In genomic region chr5:70252061-70252620, GRCm38 (mm10) we compare ENCODE assay signal across 22 mouse cellular contexts.
DNase-seq lines count a peak whose midpoint lies in the region; ATAC-seq and TF ChIP-seq lines count a peak whose summit lies in the region.
"Had no signal": no experiment of that assay in that cellular context is flagged by ENCODE, and none has a peak within 500 bp of the region (broad histone marks: within the 10 kb centered on the region; RNA-seq: fewer than 3 reads in every experiment).

No protein-coding gene starts in this region.

- no peak for TF ChIP-seq CTCF in lung, postnatal 0 days (IDR thresholded peaks at IDR 0.05)
- TF ChIP-seq CTCF in lung, adult 2 months (IDR thresholded peaks at IDR 0.05; ENCODE audit: insufficient read depth, low read length) = no peak
- TF ChIP-seq CTCF in brain, embryonic 14.5 days (IDR thresholded peaks at IDR 0.05; ENCODE audit: borderline replicate concordance, extremely low read depth, insufficient read depth, insufficient read length) = no peak

- no peak overlapping the region for H3K4me2 ChIP-seq in lung, postnatal 0 days (replicated peaks; ENCODE audit: low read depth, low read length)
- H3K4me2 ChIP-seq: forebrain, embryonic 13.5 days; hindbrain, embryonic 13.5 days; limb, embryonic 15.5 days had no signal

- ATAC-seq in lung, postnatal 0 days = no peak
- ATAC-seq: forebrain, embryonic 13.5 days; inflammation-experienced regulatory T-cells, adult 6 months had no signal

- H3K4me3 ChIP-seq in lung, postnatal 0 days (ENCODE audit: low read depth, low read length) = no peak overlapping the region
- no peak overlapping the region for H3K4me3 ChIP-seq in lung, adult 2 months (replicated peaks; ENCODE audit: extremely low read depth, low read depth, low read length)
- H3K4me3 ChIP-seq: forebrain, embryonic 13.5 days; hindbrain, embryonic 13.5 days; limb, embryonic 15.5 days; midbrain, embryonic 10.5 days had no signal

- H3K9me3 ChIP-seq in lung, postnatal 0 days (ENCODE audit: low read length) = no peaks in the 10 kb centered on the region
- H3K9me3 ChIP-seq: forebrain, embryonic 13.5 days; hindbrain, embryonic 13.5 days; limb, embryonic 15.5 days; midbrain, embryonic 10.5 days had no signal

- no peak for TF ChIP-seq POLR2A in lung, adult 2 months (IDR thresholded peaks at IDR 0.05; ENCODE audit: borderline replicate concordance, extremely low read depth, low read depth, low read length)
- no peak for TF ChIP-seq POLR2A in brain, embryonic 14.5 days (IDR thresholded peaks at IDR 0.05; ENCODE audit: borderline replicate concordance, extremely low read depth, insufficient read depth, insufficient read length, poor library complexity, severe bottlenecking)

- H3K4me1 ChIP-seq in lung, postnatal 0 days (ENCODE audit: insufficient read depth, low read depth, low read length) = no peaks in the 10 kb centered on the region
- H3K4me1 ChIP-seq in lung, adult 2 months (ENCODE audit: control insufficient read depth, insufficient read depth, low read length) = no peaks in the 10 kb centered on the region
- H3K4me1 ChIP-seq: forebrain, embryonic 13.5 days; hindbrain, embryonic 13.5 days; limb, embryonic 15.5 days; midbrain, embryonic 10.5 days had no signal

- TF ChIP-seq EP300 in lung, postnatal 0 days (IDR thresholded peaks at IDR 0.05) = no peak

- H3K36me3 ChIP-seq in lung, postnatal 0 days (ENCODE audit: insufficient read depth, low read length) = no peaks in the 10 kb centered on the region
- H3K36me3 ChIP-seq: hindbrain, embryonic 13.5 days; limb, embryonic 15.5 days; midbrain, embryonic 10.5 days had no signal

- peak; percentile 2 for DNase-seq in lung, postnatal 0 days (ENCODE audit: low spot score)
- DNase-seq in lung, adult 2 months = no peak
- DNase-seq in Muller cell, postnatal 12 days (ENCODE audit: inconsistent ontology term) = peak; percentile 21
- DNase-seq in brain, embryonic 14.5 days (ENCODE audit: low read depth) = peak; percentile 15
- peak; percentile 37 to 84 for DNase-seq in left cerebral cortex, postnatal 25 days (ENCODE audit: low spot score in 2 of 2)
- no peak for DNase-seq in layer of hippocampus, adult 9-10 months (ENCODE audit: low spot score)
- no peak for DNase-seq in kidney, adult 18-20 months
- DNase-seq: adrenal gland, postnatal 10 days; cerebellum, adult 8-10 months; cerebellum, postnatal 36 days; gastrocnemius, postnatal 36 days; kidney, adult 2 months; kidney, postnatal 10 days; layer of hippocampus, postnatal 36 days had no signal

- intact Hi-C loops in left cerebral cortex, postnatal 25 days (cut with DNase I) = no loop called here

- H3K27me3 ChIP-seq in lung, postnatal 0 days (replicated peaks; ENCODE audit: insufficient read depth, low read length) = no peaks in the 10 kb centered on the region
- H3K27me3 ChIP-seq: forebrain, embryonic 13.5 days; hindbrain, embryonic 13.5 days; limb, embryonic 15.5 days had no signal

- no peak overlapping the region for H3K27ac ChIP-seq in lung, postnatal 0 days (ENCODE audit: low read length)
- H3K27ac ChIP-seq: forebrain, embryonic 13.5 days; hindbrain, embryonic 13.5 days; limb, embryonic 15.5 days; liver, embryonic 14.5 days; macrophage; midbrain, embryonic 10.5 days; stomach, postnatal 0 days had no signal

- WGBS in lung, postnatal 0 days = 60% methylated on average over 2 of the region's 2 CpGs
- 63% methylated on average over 2 of the region's 2 CpGs for WGBS in lung, adult 2 months

- no peak overlapping the region for H3K9ac ChIP-seq in lung, postnatal 0 days (replicated peaks; ENCODE audit: low read depth)
- H3K9ac ChIP-seq: forebrain, embryonic 13.5 days; hindbrain, embryonic 13.5 days; limb, embryonic 15.5 days; liver, embryonic 14.5 days had no signal

Comparison
In these comparisons a context has a peak if more than half of its experiments do, and no peak if none do; other contexts are left out.
1. DNase-seq: peak in lung, postnatal 0 days (single experiment), Muller cell, postnatal 12 days (single experiment), brain, embryonic 14.5 days (single experiment) and left cerebral cortex, postnatal 25 days (2 of 2); none in lung, adult 2 months (single experiment), layer of hippocampus, adult 9-10 months (single experiment) and kidney, adult 18-20 months (single experiment).